Mouse (Mus musculus): ENCODE results near the gene Grrp1.
A peak's percentile ranks its signal among the peaks of the same experiment; 100 is the strongest.

Grrp1 gene

DNA sequence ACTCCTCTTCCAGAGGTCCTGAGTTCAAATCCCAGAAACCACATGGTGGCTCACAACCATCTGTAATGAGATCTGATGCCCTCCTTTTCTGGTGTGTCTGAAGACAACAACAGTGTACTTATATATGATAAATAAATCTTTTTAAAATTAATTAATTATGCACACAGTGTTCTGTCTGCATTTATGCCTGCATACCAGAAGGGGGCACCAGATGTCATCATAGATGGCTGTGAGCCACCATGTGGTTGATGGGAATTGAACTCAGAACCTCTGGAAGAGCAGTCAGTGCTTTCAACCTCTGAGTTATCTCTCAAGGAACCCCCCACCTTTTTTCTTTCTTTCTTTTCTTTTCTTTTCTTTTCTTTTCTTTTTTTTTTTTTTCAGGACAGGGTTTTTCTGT lies 15.7 kb upstream of the Grrp1 start:
- DNase-seq (ENCODE audit: low read depth, low spot score) = peak; percentile 71

DNA sequence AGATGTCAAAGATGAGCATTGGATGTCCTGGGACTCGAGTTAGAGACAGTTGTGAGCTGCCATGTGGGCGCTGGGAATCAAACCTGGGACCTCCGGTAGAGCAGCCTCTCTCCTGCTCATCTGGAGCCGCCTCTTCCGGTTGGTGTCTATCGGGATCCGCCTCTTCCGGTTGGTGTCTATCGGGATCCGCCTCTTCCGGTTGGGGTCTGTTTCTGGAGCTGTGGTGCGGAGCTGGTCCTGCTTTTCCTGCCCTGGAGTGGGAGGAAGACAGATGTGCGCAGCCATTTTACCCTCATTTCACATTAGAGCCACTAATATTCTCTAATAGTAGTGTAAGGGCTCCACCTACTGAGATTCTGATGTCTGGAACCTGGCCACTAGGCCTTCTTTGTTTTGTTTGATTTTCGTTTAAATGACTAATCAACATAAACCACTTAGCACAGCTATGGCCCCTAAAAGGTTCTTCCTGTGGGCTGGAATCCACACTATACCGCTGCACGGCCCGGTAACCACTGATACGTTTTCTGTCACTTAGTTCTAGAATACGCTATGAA lies 14.3 kb upstream of the Grrp1 start:
- no peak for DNase-seq (ENCODE audit: low read depth, low spot score)

DNA sequence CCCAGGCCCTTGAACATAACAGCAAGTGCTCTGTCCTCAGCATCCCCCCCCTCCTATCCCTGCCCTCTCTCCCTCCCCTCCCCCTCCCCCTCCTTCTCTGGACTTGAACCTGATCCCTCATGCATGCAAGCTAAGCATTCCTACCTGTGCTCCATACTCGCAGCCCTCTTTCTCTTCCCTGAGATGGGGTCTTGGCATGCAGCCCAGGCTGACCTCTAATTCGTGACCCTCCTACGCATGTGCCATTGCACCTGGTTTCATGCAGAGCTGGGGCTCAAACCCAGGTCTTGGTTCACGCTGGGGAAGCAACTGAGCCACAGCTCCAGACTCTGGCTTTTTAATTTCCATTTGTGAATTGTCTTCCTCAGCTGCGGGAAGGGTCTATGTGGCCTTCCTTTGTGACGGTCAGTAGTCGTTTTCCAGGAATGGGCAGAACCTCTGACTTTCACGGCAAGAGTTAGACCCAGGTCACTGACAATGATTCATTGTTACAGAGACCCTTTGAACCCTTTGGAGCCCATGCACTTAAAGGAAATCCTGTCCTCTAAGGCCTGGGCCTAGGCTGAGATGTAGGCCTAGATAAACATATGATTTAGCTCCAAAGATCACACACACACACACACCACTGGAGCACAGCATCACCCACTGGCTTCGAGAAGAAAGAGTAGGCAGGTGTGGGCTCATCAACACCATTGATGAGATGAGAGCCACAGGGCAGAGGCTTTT lies 12.1 kb upstream of the Grrp1 start:
- no peak for DNase-seq (ENCODE audit: low read depth, low spot score)

DNA sequence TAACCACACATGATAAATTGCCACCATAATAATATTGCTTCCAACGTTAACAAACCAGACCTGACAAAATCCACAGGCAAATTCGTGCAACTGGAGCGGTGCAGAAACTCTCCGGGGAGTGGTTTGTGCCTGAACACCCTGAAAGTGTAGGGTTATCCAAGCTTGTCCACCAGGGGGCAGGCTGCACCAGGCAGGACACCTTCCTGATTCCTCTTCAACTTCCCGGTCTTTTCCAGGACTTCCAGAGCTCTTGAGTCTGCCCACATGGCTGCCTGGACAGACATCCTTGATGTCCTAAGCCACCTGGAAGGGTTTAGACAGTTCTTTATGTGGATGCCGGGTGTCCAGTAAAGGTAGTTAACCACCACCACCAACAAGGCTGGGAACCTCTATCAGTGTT lies 9.3 kb upstream of the Grrp1 start:
- peak; percentile 73 for DNase-seq (ENCODE audit: low read depth, low spot score)

DNA sequence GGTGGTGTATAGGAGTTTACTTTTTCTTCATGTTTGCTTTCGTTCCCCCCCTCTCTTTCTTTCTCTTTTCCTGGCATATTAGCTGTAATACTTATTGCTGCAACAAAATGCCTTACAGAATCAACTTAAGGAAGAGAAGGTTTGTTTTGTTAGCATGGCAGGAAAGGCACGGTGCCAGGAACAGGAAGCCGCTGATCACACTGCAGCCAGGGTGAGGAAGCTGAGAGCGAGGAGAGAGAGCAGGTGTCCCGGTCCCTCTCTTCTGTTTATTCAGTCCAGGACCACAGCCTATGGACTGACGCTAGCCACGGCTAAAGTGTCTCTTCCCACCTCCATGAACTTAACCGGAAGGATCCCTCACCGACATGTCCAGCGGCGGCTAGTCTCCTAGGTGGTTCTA lies 4.4 kb upstream of the Grrp1 start:
- no peak for DNase-seq (ENCODE audit: low read depth, low spot score)

DNA sequence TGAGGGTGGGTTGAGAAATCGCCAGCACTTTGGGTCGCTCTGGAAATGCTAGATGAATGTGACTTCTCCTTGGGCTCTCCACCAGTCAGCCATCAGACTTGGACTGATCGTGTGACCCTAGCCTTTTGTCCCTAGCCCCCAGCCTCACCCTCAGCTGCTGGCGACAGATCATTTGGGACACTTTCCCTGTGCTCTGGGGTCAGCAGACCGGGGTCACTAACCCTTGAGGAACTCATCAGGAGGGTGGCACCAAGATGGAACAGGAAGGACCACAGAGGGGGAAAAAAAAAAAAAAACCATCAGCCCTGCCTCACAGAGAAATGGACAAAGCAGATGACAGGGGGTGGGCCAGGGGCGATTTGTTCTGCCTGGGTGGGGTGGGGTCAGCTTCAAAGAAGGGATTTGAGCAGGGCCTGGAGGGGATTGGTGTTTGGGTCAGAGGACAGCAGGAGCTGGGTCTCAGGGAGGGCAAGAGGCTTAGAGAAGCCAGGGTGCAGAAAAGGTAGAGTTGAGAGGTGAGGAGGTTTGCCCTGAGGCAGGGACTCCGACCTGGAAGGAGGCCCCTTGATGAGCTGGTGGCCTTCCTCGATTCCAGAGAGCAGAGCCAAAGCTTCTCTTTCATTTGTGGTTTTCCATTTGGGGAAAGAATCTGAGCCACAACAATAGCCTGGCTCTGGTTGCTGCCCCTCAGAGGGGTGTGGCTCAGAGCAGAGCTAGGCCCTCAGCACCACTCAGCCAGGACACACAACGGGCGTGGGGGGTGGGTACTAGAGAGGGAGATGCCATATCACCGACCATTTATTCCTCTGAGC lies 3.5 kb upstream of the Grrp1 start:
- no peak for DNase-seq (ENCODE audit: low read depth, low spot score)

DNA sequence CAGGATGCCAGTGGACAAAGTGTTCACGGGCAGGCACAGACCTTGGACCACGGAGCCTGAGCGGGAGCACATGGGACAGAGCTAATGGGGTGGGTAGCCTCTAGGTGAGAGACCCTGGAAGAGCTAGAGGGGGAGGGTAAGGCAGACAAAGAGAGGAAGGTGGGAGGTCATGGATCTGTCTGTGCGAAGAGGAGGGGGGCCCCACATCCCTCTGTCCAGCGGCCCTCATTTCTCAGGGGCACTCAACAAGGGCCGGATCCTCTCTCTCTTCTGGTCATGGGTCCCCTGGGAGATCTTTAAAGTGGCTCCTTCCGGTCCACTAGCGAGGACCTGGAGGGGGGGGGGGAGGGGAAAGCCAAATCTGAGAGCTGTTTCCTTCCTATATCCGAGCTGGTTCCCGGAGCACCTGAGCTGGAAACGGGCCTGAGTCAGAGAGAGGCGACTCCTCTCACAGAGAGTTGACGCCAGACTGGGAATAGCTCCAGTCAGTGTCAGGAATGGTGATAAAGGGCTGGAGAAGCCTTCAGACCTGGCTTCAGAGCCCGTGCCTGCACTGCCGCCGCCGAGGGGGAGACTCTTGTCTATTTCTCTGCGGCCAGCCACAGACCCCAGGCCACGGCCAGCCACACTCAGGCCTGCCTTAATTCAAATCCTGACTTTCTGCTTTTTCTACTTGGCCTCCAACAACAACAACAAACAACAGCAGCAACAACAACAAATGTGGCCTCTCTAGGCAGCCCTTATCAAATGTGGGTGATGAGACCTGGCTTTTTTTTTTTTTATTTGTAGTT lies 2.7 kb upstream of the Grrp1 start:
- DNase-seq (ENCODE audit: low read depth, low spot score) = no peak

DNA sequence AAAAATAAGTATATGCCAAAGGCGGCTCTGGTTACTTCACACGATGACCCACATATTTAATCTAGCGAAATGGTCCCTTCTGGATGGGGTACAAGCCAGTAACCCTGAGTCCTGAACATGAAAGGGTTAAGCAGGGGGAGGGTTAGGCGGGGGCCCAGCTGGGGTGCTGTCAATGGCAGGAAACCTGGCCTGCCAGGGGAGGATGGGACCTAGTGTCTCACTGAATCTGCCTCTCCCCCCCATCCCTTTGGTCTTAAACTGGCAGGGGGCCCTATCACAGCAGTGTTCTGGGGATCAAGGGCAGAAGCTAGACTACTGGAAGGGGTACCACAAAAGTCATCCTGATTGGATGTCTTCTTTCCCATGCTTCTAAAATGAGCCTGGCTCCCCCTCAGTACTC lies 1.9 kb upstream of the Grrp1 start:
- DNase-seq (ENCODE audit: low read depth, low spot score) = no peak

DNA sequence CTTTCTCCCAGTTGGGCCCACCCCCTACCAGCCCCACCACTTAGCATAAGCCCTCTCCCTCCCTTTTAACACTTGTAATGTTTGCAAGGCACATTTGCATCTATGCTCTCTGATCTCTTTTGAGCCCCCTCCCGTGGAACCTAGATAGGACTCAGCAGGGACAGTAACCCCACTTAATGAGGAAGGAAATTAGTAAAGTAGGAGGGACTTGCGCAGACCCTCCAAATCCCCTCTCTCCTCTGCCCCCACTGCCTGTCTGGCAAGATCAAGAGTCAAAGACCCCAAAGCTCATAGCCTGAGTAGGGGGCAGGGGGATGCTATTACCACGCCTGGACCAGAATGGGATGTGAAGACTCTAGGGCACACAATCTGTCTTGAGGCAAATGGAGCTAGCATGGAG lies 929 bp upstream of the Grrp1 start:
- DNase-seq (ENCODE audit: low read depth, low spot score) = no peak

DNA sequence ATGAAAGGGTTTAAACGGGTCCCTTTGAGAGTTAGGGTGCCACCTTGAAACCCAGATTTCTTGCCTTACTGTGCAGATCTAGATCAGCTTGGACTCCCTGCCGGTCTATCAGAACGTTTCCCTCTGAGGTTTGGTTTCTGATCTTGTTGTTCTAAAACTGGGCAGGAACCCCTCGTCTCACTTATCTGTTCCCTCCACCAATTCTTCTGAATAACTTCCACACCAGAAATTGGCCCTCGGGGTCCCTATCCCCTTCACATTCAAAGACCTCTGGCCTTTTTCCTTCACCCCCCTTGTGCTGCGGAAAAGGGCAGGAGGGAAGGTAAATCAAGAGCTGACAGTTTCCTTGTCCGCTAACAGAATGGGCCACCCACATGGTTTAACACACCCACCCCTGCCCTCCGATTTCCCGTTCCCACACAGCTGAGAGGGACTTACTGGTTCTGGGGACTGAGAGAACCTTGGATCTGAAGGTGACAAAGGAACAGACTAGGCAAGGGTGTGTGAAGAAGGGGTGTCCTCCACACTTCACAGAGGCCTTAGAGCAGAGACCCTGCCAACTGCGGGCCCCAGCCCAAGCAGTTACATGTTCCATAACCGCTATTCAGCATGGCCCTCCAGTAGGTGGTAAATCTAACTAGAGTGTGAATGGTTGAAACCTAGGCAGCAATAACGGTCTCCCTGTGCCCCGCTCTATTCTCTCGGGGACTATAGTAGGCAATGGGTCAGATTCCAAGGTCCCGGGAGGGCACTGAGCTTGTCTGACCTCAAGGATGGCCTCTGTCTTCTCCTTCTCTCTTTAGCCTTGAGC lies 790 bp downstream of the Grrp1 start:
- no peak for DNase-seq (ENCODE audit: low read depth, low spot score)

DNA sequence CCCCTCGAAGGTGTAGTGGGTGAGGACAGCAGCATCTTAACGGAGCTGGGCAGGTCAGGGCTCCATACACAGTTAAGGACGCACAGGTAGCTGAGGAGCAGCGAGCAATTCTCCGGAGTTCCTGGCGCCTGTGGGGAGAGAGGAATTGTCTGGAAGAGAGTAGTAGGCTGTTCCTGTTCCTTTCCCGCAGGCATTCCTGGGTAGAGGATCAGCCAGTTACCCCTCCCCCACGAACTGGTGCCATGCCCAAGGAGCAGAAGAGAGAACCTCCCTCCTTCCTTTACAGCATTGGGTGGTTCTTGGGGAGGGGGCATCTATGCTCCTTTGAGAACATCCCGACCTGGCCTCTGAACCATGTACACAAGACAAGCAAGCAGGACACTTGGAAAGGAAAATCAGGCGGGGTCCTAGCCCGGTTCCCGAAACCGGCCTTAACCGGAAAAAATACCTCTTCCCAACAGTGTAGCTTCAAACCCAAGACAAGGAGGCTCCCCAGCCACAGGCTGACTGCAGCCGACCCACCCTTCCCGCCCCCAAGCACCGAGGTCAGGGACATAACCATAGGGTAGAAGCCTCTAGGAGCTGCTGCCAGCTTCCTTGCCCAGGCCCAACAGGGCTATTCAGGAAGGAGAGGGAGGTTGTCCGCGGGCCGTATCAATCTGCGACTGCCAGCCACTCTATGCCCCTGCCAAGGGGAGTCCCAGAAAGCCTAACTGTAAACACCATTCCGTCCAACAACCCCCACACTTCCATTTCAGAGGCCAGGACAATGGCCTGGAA lies 1.6 kb downstream of the Grrp1 start:
- no peak for DNase-seq (ENCODE audit: low read depth, low spot score)

DNA sequence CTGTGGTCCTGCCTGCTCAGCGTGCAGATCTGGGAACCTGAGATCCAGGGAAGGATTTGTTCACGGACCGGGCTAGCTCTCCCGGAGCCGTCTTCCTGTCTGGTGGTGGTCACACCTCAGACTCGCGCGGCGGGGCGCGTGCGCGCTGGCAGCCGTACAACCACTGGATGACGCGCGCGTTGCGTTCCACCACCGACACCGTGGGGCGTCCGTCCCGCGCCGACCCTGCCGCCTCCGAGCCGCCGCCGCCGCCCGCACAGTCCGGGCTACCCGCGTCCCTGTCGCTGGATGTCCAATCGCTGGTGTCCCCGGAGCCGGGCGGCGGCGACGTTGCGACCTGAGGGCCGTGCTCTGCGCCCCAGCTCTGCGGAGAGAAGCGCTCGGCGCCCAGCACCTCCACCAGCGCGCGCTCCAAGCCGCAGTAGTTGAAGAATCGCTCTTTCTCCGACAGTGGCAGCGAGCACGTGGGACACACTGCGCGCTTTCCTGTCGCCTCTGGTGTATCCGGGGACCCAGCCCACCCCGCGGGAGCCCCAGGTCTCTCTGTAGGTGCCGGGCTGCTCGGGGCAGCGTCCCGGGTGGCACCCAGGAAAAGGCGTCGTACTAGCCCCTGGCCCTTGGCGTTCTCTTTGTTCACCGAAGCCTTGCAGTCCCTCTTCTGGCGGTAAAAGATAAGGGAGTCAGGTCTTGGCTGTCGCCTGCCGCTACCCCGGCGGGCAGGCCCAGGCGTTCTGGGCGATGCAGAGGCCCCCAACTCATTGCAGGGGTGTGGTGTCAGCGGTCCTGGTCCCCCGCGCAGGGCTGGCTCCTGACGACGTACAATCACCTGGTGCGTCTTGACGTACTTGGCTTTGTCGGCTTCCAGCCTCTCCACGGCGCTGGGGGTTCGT lies 2.4 kb downstream of the Grrp1 start:
- DNase-seq (ENCODE audit: low read depth, low spot score) = peak; percentile 59

DNA sequence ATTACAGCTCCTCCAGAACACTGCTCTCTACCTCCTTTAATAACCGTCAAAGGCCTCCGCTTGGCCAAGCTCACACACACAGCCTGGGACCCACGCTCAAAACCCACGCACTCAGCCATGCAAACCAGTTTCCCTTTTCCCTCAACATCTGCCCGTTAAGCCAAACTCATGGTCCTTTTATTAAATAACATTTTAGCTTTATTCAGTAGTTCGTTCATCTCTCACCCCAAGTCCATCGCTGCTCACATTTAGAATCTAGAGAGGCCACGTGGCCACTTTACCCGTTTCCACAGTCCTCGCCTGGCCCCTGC lies 3.0 kb downstream of the Grrp1 start:
- DNase-seq (ENCODE audit: low read depth, low spot score) = no peak

DNA sequence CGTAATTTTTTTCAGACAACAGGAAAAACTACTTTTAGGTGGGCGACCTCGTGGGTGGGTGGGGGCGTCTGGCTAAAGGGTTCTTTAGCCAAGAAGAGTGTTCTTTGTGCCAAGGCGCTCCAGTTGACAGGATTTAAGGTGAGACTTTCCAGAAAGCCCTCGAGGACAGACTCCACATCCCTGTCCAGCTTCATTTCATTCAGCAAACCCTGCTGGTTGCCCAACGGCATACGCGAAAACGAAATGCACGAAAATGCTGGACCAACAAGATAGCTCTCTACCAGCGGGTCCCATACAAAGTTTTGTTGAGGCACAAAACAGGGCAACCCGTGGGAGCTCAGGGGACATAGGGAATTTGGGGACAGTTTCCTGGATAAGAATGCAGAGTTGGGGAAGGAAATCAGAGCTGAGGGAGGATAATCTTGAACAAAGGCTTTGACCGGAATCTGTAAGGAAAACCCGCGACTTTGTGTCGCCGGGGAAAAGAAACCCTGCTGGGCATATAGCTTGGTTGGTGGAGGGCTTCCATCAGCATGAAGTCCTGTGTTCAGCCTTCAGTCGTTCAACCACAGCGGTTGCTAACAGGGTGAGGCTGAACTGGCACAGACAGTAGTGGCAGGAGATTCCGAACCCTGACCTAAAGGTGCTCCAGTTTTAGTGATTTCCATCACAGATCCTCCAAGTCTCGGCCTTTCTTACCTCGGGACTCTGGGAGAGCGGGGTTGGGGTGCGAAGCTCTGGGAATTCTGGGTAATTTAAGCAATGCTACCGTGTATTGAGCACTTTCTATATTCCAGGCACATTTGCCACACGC lies 3.6 kb downstream of the Grrp1 start:
- no peak for DNase-seq (ENCODE audit: low read depth, low spot score)

DNA sequence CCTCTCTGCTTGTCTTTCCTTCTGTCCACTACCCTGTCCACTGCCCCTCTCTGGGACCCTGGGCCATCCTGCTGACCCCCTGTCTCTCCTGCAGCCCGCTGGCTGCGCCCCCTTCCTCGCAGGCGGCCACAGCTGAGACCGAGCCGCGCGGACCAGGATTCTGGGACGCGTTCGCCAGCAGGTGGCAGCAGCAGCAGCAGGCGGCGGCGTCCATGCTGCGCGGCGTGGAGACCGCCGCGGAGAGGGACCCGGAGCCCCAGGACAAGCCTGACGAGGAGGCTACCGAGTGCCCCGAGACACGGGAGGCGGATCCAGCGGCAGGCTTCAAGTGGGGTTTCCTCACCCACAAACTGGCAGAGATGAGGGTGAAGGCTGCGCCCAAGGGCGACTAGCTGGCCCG lies 4.3 kb downstream of the Grrp1 start:
- peak; percentile 86 for DNase-seq (ENCODE audit: low read depth, low spot score)

DNA sequence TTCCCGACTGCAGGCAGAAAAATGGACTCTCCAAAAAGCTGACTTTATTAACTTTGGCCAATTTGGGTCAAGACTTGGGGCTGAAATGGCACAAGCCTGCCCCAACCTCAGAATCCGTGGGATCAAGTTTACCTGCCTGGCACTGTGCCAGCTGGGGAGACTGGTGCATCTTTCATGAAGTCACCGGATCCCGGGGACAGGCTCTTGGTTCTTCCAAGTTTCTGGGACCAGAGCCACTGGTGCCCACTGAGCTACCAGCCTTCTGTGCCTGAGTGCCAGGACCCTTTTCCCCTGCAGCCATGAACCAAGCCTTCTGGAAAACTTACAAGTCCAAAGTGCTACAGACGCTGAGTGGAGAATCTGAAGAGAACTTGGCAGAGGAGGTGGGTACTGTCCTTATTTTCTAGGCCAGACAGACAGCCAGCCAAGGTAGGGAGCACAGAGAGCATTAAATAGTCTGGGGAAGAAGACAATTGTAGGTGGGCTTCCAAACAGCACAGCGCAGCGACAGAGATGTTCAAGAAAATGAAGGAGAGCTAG lies 7.1 kb downstream of the Grrp1 start, which contains the start of gene Gm30191:
TSS of gene Gm30191 (plus strand) at position 217 of the 540 bp plus-strand sequence.
- peak; percentile 15 for DNase-seq (ENCODE audit: low read depth, low spot score)

DNA sequence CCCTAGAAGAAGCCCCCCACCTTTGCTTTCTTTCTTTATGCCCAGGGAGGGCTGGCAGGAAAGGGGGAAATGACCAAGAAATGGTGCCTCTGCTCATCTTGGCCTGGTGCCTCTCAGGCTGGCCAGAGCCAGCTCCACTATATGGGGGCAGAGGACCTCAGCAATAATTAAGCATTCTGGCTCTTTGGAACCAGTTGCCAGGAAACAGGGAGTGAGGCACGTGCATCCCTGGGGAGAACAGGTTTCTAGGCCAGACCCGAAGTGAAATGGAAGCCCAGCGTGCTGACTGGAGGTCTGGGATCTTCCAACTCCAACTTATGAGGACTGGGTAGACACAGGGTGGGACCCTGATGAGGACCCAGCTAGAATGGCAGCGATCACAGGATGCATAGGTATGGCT lies 7.7 kb downstream of the Grrp1 start:
- DNase-seq (ENCODE audit: low read depth, low spot score) = peak; percentile 7

DNA sequence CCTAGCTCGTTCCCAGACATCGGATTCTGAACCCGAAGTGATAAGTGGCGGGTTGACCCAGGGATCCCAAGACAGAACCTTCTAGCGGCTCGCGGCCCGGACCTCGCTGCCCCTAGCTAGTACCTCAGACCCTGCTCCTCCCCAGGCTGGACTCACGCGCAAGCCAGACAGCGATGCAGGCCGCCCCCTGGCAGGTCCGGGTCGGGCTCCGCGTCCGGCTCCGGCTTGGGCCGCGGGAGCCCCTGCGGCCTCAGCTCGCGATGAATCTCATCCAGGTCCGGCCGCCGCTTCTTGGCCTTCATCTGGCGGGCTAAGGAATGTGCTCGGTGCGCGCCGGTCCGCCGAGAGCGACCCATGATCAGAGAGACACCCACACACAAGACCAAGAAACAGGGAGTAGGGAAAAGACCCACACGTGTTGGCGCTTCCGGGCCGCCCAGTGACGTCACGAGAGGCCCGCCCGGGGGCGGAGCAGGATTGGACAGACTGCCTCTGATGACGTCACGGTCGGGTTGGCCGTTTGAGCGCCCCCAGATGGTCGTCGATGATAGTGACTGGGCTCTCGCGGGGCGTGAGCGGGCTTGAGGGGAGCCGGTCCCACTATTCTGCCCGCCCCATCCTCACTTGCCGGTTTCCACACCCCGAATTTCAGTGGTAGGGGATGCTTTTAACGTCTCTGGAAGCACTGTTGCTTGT lies 8.6 kb downstream of the Grrp1 start, which contains the start of gene Zfp593:
TSS of gene Zfp593 (minus strand) at position 445 of the 696 bp plus-strand sequence.
- peak; percentile 96 for DNase-seq (ENCODE audit: low read depth, low spot score)
